Mouse (Mus musculus): Measurements from ENCODE around the gene St3gal3.

St3gal3 gene

GRCm38 (mm10) chr4:118085025-118085424, 49.7 kb downstream of the St3gal3 start:
- DNase-seq = no peak

- DNase-seq = peak; percentile 97 to 98
Measured at GRCm38 (mm10) chr4:118083217-118083951, 51.3 kb downstream of the St3gal3 start.

DNA sequence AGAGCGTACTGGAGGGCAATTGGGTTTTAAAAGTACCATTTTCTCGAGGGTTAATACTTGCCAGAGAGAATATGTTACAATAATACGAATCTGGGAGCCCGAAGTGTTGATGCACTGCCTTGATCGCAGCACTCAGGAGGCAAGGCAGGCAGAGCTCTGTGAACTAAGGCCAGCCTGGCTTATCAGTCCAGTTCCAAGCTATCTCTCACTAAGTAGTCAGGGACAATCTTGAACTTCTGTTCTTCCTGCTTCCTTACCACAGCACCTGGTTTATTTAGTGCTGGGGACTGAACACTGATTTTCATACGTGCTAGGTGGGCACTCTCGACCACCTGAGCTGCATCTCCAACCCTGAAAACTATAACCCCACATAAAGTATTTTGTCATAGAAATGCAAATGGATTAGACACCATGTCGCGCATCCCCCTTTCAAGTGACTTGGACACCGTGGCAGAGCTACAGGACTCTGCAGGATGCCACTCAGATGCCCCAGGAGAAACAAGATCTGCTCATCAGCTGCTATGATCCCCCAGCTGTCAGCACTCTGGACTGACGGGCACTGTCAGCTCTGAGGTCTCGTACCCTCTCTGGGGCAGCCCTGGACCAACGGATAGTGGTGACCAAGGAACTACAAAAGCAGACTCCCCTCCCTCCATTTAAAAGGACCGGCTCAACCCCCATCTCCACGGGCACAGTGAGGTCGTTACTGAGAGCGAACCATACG, 52.9 kb downstream of the St3gal3 start:
- DNase-seq = no peak

DNA sequence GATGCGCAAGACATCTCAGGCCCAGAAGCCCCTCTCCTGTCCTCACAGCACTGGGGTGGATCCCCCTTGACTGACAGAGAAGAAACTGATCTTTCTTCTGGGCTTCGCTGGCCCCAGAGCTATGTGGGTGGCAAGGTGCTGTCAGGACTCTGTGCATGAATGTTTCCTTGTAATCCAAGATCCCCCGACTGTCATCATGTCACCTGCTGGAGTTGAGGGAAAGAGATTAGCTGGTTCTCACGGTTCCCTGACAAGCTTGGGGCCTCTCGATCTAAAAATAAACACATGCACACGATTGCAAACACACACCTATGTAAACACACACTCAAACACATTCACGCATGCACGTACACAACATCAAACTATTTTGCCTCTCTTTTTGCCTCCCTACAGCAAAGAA, 54.2 kb downstream of the St3gal3 start:
- DNase-seq = no peak

GRCm38 (mm10) chr4:118079195-118079594, 55.5 kb downstream of the St3gal3 start:
- DNase-seq = no peak

GRCm38 (mm10) chr4:118078576-118078975, 56.1 kb downstream of the St3gal3 start:
- DNase-seq = no peak

GRCm38 (mm10) chr4:118077293-118077752, 57.4 kb downstream of the St3gal3 start:
- DNase-seq = peak; percentile 65 to 78

- no peak for DNase-seq
Measured at GRCm38 (mm10) chr4:118076648-118077047, 58.1 kb downstream of the St3gal3 start.

- DNase-seq = no peak
Measured at GRCm38 (mm10) chr4:118075343-118075742, 59.4 kb downstream of the St3gal3 start.

GRCm38 (mm10) chr4:118074236-118074635, 60.5 kb downstream of the St3gal3 start:
- DNase-seq = peak in 1 of 2 experiments; percentile 37

GRCm38 (mm10) chr4:118073128-118073527, 61.6 kb downstream of the St3gal3 start:
- DNase-seq = no peak

DNA sequence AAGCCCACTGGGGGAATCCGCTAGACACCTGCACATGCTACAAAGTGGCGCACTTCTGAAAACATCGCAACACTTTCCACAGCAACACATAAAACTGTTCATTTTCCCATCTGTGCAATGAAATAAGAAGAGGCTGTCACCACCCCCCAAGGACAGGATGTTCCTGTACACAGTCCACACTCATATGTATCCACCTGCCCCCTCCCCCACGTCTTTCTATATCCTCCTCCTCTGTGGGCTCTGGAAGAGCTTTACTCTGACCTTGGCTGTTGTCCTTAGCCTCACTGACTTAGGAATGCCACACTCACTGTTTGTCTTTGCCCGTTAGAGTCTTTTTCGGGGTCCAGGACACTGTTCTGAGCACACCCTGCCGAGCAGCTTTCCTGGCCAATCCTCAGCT, 62.8 kb downstream of the St3gal3 start:
- DNase-seq = no peak

- no peak for DNase-seq
Measured at GRCm38 (mm10) chr4:118070255-118071234, 64.2 kb downstream of the St3gal3 start.

GRCm38 (mm10) chr4:118061809-118062463, 72.8 kb downstream of the St3gal3 start:
- no peak for DNase-seq

- DNase-seq = peak; percentile 60 to 71
Measured at GRCm38 (mm10) chr4:118060915-118061530, 73.7 kb downstream of the St3gal3 start.

- DNase-seq = no peak
Measured at GRCm38 (mm10) chr4:118059816-118060475, 74.8 kb downstream of the St3gal3 start.

DNA sequence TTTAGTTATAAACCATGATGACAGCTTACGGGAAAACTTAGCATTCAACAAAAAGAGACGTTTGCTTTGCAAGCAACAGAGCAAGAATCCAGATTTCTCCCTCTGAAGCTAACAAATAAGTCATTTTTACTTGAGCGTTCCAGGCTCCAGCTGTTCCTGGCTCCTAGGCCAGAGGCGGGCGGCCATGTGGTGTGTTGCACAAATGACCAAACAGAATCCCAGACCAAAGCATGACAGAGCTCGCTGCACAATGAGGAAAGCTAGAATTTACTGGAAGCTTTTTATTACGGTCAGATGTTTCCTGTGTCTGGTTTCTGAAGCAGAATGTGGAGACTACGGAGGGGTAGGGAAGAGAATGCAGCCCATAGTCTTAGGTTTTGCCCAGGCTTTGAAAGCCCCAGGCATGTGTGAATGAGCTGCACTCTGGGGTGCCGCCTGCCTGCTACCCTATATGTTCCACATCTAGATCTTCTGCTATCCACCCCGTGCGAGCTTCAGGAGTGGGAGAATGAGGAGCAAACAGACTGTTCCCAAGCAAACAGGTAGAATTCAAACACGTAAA, 76.5 kb downstream of the St3gal3 start:
- DNase-seq = peak; percentile 73 to 83

GRCm38 (mm10) chr4:118057076-118057475, 77.6 kb downstream of the St3gal3 start:
- DNase-seq = no peak

GRCm38 (mm10) chr4:118054615-118055014, 80.1 kb downstream of the St3gal3 start:
- no peak for DNase-seq

DNA sequence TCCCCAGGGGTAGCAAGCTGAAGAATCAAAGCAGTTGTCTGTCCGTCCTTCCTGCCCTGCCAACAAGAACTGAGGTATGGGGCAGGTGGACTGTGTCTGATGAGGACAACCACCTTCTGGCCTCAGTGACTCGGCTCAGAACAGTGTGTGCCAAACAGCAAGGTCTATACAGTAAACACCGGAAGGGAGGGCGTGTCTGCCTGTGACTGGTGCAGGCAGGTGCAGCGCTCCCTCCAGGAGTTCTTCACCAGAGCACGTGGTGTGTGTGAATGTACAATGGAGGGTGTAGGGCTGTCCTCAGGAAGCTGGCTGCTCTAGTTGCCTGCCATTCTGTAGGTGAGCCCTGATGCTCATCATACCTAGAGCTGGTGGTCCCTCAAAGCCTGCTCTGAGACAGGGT, 80.8 kb downstream of the St3gal3 start:
- no peak for DNase-seq
